Mouse (Mus musculus): ENCODE measurements around the gene Zscan5b.
"Not testable (repeated sequence)": the region's sequence is repeated elsewhere in the genome, so short reads cannot be mapped to it uniquely, and the experiment has no call there.

The Zscan5b gene

GRCm38 (mm10) chr7:6244361-6245292 is 22.5 kb downstream of the Zscan5b start:
- no peak for DNase-seq (ENCODE audit: low read depth)

DNA sequence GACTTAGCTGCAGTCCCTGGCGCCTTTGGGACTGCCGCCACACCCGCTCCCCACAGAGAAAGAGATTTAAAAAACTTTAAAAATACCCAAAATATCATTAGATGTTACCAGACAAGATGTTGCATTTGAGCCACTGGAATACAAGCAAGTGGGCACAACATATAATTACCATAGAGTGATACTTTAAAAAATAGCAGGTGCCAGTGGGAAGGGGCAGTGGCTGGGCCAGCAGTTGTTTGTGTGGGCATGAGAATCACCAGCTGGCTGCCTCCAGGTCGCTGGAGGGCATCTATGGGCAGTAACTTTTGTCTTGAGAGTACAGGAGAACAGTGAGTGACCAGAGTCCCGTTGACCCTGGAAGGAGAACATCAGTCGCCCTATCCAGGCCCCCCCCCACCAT is 30.3 kb downstream of the Zscan5b start, which contains the start of gene Epp13:
Epp13 (plus strand) TSS at position 301 of the 400 bp plus-strand sequence.
- no peak for DNase-seq (ENCODE audit: low read depth)

- no peak for DNase-seq (ENCODE audit: low read depth)
These were observed 32.4 kb downstream of the Zscan5b start for GRCm38 (mm10) chr7:6254451-6254850.

DNA sequence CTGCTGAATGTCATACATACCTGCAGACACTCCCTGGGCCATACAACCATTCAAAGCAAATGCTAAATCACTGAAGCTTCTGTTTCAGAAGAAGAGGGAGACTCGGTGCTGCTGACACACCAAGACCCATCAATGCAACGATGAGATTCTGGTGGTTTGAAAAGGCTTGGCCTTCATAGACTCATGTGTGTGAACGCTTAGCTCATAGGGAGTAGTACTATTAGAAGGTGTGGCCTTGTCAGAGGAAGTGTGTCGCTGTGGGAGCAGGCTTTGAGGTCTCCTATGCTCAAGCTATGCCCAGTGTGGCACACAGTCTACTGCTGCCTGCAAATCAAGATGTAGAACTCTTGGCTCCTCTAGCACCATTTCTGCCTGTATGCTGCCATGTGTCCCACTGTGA is 35.3 kb downstream of the Zscan5b start:
- DNase-seq (ENCODE audit: low read depth), result no peak

DNA sequence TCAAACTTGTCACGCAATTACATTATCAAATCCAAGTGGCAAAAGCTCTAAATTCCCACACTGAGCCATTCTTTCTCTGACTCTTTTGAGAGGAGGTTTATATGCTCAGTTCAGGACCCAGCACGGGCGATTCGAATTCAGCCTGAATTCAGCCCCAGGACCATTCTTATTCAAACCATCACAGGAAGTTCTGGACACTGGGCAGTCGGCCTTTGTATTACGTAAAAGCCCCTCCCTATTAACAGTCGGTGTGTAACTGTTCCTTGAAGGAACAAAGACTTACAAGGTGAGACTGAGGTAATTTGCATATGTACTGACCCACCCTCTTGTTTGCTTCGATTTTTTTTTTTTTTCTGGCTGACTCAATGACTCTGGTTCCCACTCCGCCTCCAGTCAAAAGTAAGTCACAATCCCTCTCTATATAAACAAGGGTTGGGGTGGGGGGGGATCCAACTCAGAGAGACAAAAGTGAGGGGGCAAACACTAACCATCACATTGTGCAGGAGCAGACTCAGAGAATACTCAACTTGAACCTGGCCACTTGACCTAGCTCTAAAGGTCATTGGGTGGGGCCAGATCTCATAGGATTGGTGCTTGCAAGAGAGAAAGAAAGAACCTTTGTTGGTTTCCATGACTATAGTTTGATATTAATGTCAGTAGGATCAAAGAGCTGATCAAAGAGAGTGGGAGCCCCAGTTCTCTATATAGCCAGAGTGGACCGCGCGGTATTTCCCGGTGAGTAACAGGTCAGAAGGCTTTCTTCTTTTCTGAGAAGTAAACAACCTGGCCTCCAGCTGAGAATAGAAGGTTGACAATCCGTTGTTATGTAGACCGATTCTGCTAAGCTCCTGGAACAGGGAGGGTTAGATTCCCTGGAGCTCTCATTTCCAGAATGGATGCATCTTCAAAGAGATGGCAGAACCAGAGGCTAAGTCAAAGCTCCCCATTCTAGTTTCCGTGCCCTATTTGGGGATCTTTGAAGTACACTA is 36.4 kb downstream of the Zscan5b start:
- DNase-seq (ENCODE audit: low read depth), result no peak

GRCm38 (mm10) chr7:6260004-6260403 is 37.9 kb downstream of the Zscan5b start:
- DNase-seq (ENCODE audit: low read depth), result not testable (repeated sequence)

DNA sequence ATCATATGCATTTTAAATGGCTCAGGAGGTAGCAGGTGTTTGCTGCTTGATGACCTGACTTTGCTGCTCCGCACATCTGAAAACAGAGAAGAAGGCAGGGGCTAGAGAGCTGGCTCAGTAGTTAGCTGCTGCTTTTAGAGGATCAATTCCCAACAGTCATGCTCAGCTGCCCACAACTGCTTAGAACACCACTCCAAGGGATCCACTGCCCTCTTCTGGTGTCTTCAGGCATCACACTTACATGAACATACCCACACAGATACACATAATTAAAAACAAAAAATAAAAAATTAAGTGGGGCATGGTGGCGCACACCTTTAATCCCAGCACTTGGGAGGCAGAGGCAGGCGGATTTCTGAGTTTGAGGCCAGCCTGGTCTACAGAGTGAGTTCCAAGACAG is 40.0 kb downstream of the Zscan5b start:
- DNase-seq (ENCODE audit: low read depth), result no peak

- DNase-seq (ENCODE audit: low read depth), result no peak
These were observed 40.9 kb downstream of the Zscan5b start for GRCm38 (mm10) chr7:6262984-6263383.

GRCm38 (mm10) chr7:6265695-6266094 is 43.6 kb downstream of the Zscan5b start:
- DNase-seq (ENCODE audit: low read depth), result peak; percentile 54

GRCm38 (mm10) chr7:6277906-6278305 is 55.8 kb downstream of the Zscan5b start:
- DNase-seq (ENCODE audit: low read depth), result peak; percentile 58

GRCm38 (mm10) chr7:6282749-6283148 is 60.7 kb downstream of the Zscan5b start:
- peak; percentile 86 for DNase-seq (ENCODE audit: low read depth)

- peak; percentile 84 for DNase-seq (ENCODE audit: low read depth)
These were observed 61.5 kb downstream of the Zscan5b start for GRCm38 (mm10) chr7:6283451-6284075.

DNA sequence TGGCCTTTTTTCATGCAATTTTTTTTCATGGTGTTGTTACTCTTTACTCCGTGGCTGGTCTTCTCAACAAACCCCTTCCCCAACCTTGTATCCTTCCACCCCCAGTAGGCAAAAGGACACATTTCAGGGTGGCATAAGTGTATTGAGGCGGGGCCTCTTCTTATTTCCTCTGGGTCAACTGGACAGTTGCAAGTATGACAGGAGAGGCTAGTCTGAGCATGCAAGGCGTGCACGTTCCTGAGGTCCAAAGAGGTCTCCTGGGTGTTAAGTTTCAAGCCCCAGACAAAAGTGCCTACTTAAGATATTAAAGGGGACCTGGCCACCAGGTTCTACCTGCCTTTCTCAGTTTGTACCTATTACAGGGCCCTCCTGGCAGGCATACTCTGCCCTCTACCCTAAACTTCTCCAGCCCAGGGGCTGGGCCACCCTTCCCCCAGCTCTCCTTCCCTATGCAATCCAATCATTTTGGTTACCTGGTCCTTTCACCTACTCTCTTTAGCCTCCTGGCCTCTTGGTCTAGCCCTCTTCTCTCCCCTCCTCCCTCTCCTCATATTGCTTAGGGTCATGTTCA is 62.4 kb downstream of the Zscan5b start:
- no peak for DNase-seq (ENCODE audit: low read depth)

DNA sequence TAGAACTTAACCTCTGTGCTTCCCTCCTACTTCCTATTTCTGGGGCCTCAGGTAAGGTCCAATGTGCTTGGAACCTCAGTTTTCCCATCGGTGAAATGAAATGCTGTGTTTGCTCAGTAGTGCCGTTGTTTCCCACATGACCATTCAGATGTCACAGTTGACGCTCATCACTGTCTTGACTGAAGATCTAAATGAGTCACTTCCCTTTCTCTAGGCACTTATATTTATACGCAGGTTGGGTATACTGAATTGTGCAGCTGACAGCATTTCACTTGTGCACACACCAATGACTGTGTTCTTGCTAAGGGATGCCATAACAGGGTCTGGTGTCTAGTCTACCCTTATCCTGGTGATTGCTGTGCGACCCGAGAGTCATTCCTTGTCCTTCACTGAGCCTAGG is 63.3 kb downstream of the Zscan5b start:
- no peak for DNase-seq (ENCODE audit: low read depth)

DNA sequence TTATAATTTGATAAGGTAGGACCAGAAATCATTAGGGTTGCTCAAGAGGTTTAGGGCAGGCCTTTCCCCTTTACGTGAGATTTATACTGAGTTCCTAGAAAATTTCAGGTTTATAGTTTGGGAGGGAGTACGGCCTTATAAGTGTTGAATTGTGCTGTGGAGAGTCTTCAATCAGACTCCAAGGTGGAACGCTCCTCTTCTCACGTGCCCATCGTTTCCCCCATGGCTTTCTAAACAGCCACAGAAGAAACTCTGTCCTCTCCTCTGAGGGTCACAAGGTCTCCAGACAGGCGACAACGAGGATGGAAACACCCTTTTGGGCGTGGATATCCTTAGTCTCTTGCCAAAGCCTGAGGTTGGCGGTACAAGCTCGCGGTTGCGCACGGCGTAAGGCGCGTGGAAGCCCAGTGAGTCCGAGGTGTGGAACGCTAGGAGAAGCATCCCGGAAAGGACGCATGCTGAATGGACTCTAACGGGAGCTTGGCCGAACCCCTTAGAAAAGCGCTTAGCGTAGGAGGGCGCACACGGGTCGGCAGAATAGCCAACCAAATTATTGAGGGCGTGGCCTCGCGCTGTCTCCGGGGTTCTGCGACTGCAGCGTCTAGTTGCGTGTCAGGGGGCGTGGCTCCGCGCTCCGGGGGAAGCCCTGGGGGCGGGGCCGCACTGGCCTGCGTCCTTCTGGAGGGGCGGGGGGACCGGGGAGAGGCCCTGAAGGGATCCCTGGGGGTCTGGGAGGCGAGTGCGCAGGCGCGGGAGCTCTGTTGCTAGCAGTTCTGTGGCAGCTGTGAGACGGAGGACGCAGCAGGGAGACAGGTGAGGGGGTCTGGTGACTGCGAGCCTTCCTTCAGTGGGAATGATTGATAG is 64.0 kb downstream of the Zscan5b start, which contains the start of gene Zfp667:
Zfp667 (plus strand) TSS at position 738 of the 864 bp plus-strand sequence.
- peak; percentile 93 for DNase-seq (ENCODE audit: low read depth)

DNA sequence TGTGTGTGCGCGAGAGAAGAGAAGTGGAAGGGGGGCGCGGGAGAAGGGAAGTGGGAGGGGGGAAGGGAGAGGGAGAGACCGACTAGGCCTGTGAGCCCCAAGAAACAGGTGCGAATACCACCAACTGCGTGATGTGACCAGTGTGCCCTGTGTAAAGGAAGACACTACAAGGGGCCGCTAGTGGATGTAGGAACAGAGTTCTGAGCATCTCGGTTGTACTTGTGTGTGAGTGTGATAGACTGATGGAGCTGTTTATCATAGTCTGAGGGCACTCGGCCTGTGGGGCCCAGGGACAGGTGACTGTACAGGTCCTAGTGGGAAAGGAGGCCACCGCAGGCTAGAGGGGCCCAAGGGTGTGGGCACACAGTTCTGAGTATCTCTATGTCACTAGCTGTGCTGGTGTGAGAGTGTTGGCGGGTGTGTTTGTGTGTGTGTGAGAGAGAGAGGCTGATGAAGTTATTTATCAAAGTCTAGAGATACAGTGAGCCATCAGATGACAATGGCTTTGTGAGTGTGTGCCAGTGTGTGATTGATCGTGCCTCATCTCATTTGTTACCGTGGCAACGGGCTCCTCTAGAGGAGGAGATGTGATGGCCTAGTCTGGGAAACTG is 64.9 kb downstream of the Zscan5b start:
- DNase-seq (ENCODE audit: low read depth), result peak; percentile 58

Measured in c-Kit-positive CD71-positive TER-119-negative erythroid progenitor cells, embryonic 14.5 days (primary cell).